Mouse (Mus musculus) hindbrain, embryonic 16.5 days (tissue): ENCODE measurements around the gene Egfem1. TPM values are rescaled to one million over a fixed set of nuclear protein-coding genes. Genes with fewer than 3 reads are reported as not detected.

Experiments
- ATAC-seq: fragments of 200-750 bp; cut with Nextera tagmentation; 2 replicates; pipeline ENCODE4 v1.8.0; 2017; ENCODE audit warnings: moderate TSS enrichment, moderate library complexity
- H3K27ac ChIP-seq: fragments of 300-500 bp; sonication (generic); 2 replicates; pipeline ENCODE4 v1.5.1; 2014; ENCODE audit warnings: low read depth, mild to moderate bottlenecking, control low read depth, low read length, moderate library complexity
- H3K27me3 ChIP-seq: fragments of 300-500 bp; sonication (generic); replicated peaks from 2 replicates; pipeline ENCODE4 v1.6.1; 2014; ENCODE audit warnings: low read length; ENCODE audit not compliant: control insufficient read depth, insufficient read depth
- H3K36me3 ChIP-seq: fragments of 300-500 bp; sonication (generic); 2 replicates; pipeline ENCODE4 v1.6.1; 2014; ENCODE audit warnings: mild to moderate bottlenecking, low read length, moderate library complexity, mixed read lengths; ENCODE audit not compliant: control insufficient read depth, insufficient read depth
- H3K4me1 ChIP-seq: fragments of 300-500 bp; sonication (generic); 2 replicates; pipeline ENCODE4 v1.6.1; 2014; ENCODE audit warnings: low read depth, low read length; ENCODE audit not compliant: control insufficient read depth, insufficient read depth
- H3K4me2 ChIP-seq: fragments of 300-500 bp; sonication (generic); 2 replicates; pipeline ENCODE4 v1.6.1; 2014; ENCODE audit warnings: mild to moderate bottlenecking, low read length, control low read depth, moderate library complexity
- H3K4me3 ChIP-seq: fragments of 300-500 bp; sonication (generic); 2 replicates; pipeline ENCODE4 v1.5.1; 2014; ENCODE audit warnings: mild to moderate bottlenecking, low read length, control low read depth, moderate library complexity
- H3K9ac ChIP-seq: fragments of 300-500 bp; sonication (generic); 2 replicates; pipeline ENCODE4 v1.6.1; 2014; ENCODE audit warnings: low read depth, mild to moderate bottlenecking, control low read depth, low read length, moderate library complexity
- H3K9me3 ChIP-seq: fragments of 300-500 bp; sonication (generic); 2 replicates; pipeline ENCODE4 v1.6.1; 2014; ENCODE audit warnings: mild to moderate bottlenecking, low read length, moderate library complexity; ENCODE audit not compliant: control insufficient read depth
- WGBS: fragments of 180-500 bp; shearing (Covaris S2); extraction: QIAGEN DNeasy Blood & Tissue Kit; methylation state at CpG from one replicate; pipeline ENCODE4 v1.1.7; 2014; 5-methylcytosine and 5-hydroxymethylcytosine counted together
- polyA plus RNA-seq: library from polyadenylated mRNA; unstranded; fragments of >200 nt; fragmentation: Nextera tagmentation; extraction: Ambion mirVana; gene quantifications from 2 replicates; pipeline ENCODE4 v1.2.1, GENCODE M21; 2015

Gene Egfem1
- polyA plus RNA-seq, 1 experiment from 2014 or later: 4.6 TPM

DNA sequence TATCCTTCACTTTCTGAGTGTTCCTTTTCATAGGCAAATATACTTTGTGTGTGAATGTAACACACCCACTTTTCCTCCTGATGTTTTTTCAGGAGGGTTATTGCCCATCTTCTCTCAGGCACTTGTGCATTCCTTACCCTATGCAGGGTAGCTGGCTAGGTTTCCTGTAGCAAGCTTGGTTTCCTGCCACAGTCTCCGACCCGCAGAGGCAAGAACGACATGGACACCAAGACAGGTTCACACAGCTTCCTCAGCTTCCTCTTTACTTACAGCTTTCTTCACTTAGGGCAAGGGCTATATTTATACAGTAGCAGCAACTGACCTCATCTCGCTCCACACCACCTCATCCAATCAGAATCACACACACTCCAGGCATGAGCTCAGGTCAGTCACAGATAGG is 10.5 kb upstream of the Egfem1 start:
- no peak for ATAC-seq
- WGBS: 87% methylated on average over 4 of the region's 4 CpGs
- Histone ChIP-seq H3K9ac (no peak overlapping the region), H3K4me2 (no peak overlapping the region), H3K27ac (no peak overlapping the region), H3K4me3 (no peak overlapping the region), H3K9me3 (no peaks in the 10 kb centered on the region), H3K27me3 (no peaks in the 10 kb centered on the region), H3K36me3 (no peaks in the 10 kb centered on the region), H3K4me1 (no peaks in the 10 kb centered on the region)

DNA sequence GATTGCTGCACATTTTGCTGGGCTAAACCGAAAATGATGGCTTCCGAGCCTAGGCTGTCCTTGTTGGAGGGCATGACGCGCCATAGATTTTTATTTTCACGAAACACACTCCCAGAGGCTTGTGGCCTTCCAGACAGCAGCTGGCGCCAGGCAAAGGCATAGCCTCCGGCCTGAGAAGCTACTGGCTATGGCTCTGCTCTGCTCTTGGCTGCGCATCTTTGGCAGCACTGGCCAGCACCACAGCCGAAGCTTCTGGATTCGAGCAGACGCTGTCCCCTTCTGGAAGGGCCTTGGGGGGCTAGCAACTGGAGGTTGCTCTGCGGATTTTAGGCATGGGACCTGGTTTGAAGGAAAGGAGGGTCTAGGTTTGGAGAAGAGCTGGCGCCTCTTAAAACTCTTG is 306 bp upstream of the Egfem1 start:
- peak overlapping the region; percentile 39 for H3K9ac ChIP-seq
- 9% methylated on average over 13 of the region's 13 CpGs for WGBS
- H3K4me1 ChIP-seq: peaks cover 4% of the 10 kb centered on the region
- H3K9me3 ChIP-seq: no peaks in the 10 kb centered on the region
- H3K27ac ChIP-seq: peak overlapping the region; percentile 68
- H3K4me3 ChIP-seq: peak overlapping the region; percentile 62
- no peaks in the 10 kb centered on the region for H3K27me3 ChIP-seq
- peak overlapping the region; percentile 77 for H3K4me2 ChIP-seq
- no peaks in the 10 kb centered on the region for H3K36me3 ChIP-seq
- peak; percentile 58 for ATAC-seq

DNA sequence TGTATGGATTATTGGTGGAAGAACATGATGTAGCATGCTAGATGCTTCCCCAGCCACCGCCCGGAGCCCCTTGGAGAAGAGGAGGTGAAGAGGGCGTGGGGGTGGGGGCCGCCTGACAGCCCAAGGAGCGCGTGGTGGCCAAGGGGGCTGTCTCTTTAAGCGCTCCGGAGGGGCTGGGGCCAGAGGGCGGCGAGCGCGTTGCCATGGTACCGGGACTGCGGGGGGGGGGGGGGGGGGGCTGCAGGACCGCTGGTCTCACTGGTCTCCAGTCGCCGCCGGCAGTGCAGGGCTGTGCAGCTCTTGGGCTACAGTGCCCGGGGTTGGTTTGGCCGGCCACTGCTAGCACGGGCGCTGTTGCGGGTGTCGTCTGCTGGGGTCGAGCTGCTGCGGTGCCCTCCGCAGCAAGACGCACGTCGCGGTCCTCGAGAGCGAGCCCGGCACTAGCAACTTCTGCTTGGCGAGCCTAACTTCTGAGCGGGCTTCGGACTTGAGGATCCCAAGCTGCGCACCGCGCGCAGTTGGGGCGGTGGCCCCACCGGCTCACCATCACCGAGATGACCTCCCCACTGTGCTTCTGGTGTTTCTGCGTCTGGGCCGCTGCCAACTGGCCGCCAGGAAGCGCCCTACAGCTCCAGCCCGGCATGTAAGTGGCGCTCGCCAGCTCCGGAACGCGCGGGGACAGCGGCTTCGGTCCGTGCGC is 623 bp downstream of the Egfem1 start:
- Histone ChIP-seq H3K4me1 (peaks cover 4% of the 10 kb centered on the region), H3K9me3 (no peaks in the 10 kb centered on the region), H3K9ac (peak overlapping the region; percentile 39), H3K36me3 (no peaks in the 10 kb centered on the region), H3K27ac (peak overlapping the region; percentile 68; the same call in 1 of the 2 replicates), H3K4me3 (peak overlapping the region; percentile 62), H3K27me3 (no peaks in the 10 kb centered on the region), H3K4me2 (peak overlapping the region; percentile 77)
- WGBS: under 1% methylated on average over 54 of the region's 59 CpGs
- ATAC-seq: peak; percentile 90

DNA sequence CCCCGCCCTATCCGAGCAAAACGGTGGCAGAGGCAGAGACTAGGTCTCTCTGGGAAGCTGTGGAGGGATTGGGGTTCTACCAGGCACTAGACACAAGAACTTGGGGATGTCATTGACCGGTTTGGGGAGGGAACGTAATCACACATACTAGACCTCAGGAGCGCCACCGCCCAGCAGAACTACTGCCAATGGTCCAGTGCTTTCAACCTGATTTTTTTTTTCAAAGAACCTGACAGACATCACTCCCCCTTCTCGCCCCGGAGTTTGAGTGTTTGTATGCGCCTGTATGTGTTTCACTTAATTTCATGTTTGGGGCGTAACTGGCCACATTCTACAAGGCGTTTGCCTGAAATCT is 1.1 kb downstream of the Egfem1 start:
- Histone ChIP-seq H3K27ac (no peak overlapping the region), H3K4me3 (peak overlapping the region; percentile 62), H3K4me2 (peak overlapping the region; percentile 77), H3K4me1 (peaks cover 4% of the 10 kb centered on the region), H3K27me3 (no peaks in the 10 kb centered on the region), H3K9ac (peak overlapping the region; percentile 39), H3K9me3 (no peaks in the 10 kb centered on the region), H3K36me3 (no peaks in the 10 kb centered on the region)
- ATAC-seq: no peak
- WGBS: 2% methylated on average over 12 of the region's 12 CpGs

DNA sequence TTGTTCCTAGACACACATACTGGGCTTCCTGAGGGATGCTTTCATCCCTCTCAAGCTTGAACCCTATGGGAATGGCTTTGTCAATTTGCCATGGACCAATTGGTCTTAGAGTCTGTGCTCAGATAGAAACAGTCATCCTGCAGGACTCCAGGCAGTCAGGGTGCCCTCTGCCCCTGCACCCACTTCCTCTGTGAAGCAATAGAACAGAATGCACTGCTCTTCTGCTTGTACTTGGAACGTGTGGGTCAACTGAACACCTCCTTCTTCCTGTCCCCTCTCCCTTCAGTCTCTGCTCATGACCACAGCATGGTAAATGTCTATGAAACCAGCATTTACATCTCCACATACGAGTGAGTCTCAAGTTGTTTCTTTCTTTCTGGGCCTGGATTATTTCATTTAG is 16.6 kb downstream of the Egfem1 start:
- Histone ChIP-seq H3K27me3 (no peaks in the 10 kb centered on the region), H3K9me3 (no peaks in the 10 kb centered on the region), H3K4me2 (no peak overlapping the region), H3K27ac (no peak overlapping the region), H3K9ac (no peak overlapping the region), H3K4me1 (no peaks in the 10 kb centered on the region), H3K4me3 (no peak overlapping the region), H3K36me3 (no peaks in the 10 kb centered on the region)
- no peak for ATAC-seq
- 70% methylated on average over 2 of the region's 2 CpGs for WGBS

DNA sequence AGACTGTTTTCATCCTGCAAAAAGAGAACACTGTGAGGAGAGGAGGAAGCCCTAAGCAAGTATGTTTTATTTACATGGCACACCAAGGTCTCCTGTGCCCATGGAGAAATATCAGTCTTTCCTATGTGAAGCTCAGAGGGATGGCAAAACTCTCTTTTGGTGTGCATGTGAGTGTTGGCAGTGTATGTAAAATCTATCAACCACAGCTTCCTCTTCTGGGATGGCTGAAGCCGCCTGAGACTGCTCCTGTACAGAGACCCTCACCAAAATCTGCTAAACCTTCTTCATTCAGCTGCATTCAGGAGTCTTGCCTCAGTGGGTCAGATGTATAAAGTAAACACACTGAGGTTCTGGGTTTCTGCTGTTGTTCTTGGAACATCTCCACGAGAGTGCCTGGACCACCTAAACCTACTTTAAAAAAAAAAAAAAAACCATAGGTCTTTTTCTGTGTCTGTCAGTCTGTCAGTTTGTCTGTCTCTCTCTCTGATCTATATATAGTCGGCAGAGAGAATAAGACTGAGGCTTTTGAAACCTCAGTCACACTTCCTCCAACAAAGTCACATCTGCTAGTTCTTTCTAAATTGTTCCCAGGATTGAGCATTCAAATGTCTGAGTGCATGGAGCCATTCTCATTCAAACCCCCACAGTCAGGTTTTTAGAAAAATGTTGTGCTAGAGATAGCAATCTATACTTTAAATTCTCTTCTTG is 24.3 kb downstream of the Egfem1 start:
- H3K9me3 ChIP-seq: no peaks in the 10 kb centered on the region
- no peak overlapping the region for H3K9ac ChIP-seq
- H3K4me2 ChIP-seq: no peak overlapping the region
- H3K4me3 ChIP-seq: no peak overlapping the region
- H3K27me3 ChIP-seq: no peaks in the 10 kb centered on the region
- H3K36me3 ChIP-seq: no peaks in the 10 kb centered on the region
- ATAC-seq: no peak
- H3K27ac ChIP-seq: no peak overlapping the region
- no peaks in the 10 kb centered on the region for H3K4me1 ChIP-seq
- WGBS: 86% methylated on average over 3 of the region's 3 CpGs

DNA sequence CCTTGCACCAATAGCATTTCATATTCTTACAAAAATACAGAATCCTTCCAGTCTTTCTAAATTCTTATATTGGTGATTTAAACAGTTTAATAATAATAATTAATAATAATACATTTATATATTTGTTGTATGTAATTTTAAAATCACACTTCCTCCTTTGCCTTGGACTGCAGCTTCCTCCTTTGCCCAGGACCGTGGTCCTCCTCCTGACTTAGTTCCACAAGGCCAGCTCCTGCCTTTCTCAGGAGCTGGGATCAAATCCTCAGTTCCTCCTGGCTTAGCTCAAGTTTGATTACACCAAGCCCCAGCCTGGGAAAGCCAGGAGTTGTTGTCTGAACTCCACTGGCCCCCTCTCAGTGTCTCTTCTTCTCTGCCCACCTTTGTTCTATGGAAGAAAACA is 25.3 kb downstream of the Egfem1 start:
- Histone ChIP-seq H3K9me3 (no peaks in the 10 kb centered on the region), H3K36me3 (no peaks in the 10 kb centered on the region), H3K27ac (no peak overlapping the region), H3K4me2 (no peak overlapping the region), H3K4me3 (no peak overlapping the region), H3K4me1 (no peaks in the 10 kb centered on the region), H3K27me3 (no peaks in the 10 kb centered on the region), H3K9ac (no peak overlapping the region)
- WGBS: 88% methylated on average over 1 of the region's 1 CpGs
- ATAC-seq: no peak

DNA sequence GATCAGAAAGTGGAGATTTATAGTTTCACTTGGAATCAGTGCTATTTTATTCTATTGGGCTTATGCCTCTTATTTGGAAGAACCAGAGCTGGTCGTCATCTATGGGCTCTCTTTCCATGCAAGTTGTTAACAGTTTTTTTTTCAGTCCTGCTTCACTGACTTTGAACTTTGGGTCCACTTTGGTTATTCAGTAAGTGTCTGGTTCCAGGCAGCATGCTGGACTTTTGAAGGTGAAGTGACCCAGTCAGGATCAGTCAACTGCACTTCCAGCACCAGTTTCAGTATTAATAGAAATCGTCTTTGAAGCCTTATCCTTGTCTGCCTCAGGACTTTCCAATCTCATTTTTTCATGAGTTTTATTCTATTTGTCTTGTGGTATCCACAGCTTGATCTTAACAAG is 28.5 kb downstream of the Egfem1 start:
- H3K4me1 ChIP-seq: no peaks in the 10 kb centered on the region
- no peak for ATAC-seq
- 76% methylated on average over 2 of the region's 2 CpGs for WGBS

DNA sequence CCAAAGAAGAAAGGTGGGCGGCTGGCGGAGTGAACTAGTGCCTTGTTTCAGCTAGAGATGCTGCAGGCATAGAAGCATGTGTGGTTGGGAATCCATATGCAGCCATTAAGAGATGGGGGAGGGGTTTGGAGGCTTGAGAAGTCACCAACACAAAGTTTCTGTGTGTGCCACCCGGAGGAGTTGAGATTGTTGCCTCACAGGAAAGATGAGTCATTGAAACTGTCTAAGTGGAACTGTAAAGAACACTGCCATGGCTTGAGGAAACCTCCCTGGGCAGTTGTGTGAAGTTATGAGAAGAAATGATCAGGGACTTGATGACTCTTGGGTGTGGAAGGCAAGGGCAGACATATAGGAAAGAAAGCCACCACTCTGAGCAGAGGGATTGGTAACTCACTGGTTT is 32.7 kb downstream of the Egfem1 start:
- H3K4me3 ChIP-seq: no peak overlapping the region
- ATAC-seq: no peak
- 94% methylated on average over 3 of the region's 3 CpGs for WGBS
- no peaks in the 10 kb centered on the region for H3K36me3 ChIP-seq
- no peaks in the 10 kb centered on the region for H3K27me3 ChIP-seq
- no peak overlapping the region for H3K27ac ChIP-seq
- H3K4me2 ChIP-seq: no peak overlapping the region
- no peaks in the 10 kb centered on the region for H3K9me3 ChIP-seq
- no peaks in the 10 kb centered on the region for H3K4me1 ChIP-seq
- no peak overlapping the region for H3K9ac ChIP-seq

More for the DNA sequence above, 28.5 kb downstream of the Egfem1 start:
- H3K9me3 ChIP-seq: no peaks in the 10 kb centered on the region
- H3K4me3 ChIP-seq: no peak overlapping the region
- no peak overlapping the region for H3K27ac ChIP-seq
- H3K36me3 ChIP-seq: no peaks in the 10 kb centered on the region
- no peak overlapping the region for H3K4me2 ChIP-seq
- H3K27me3 ChIP-seq: no peaks in the 10 kb centered on the region
- no peak overlapping the region for H3K9ac ChIP-seq
